Mouse (Mus musculus) spleen, adult 2 months (tissue): ENCODE data around the gene Trmt1.

Experiments used
- CTCF ChIP-seq: fragments of 200-500 bp; IDR thresholded peaks from 2 replicates; pipeline ENCODE4 v1.5.1; 2011; ENCODE audit warnings: mild to moderate bottlenecking, inconsistent platforms; ENCODE audit not compliant: insufficient read depth, insufficient read length, insufficient replicate concordance; ENCODE audit errors: extremely low read depth
- POLR2A ChIP-seq: fragments of 200-500 bp; IDR thresholded peaks from 2 replicates; pipeline ENCODE4 v1.6.1; 2011; ENCODE audit warnings: low read depth, low read length, inconsistent platforms

- no peak for TF ChIP-seq CTCF
- TF ChIP-seq POLR2A: no peak
Observed at GRCm38 (mm10) chr8:84641578-84642361, 44.3 kb upstream of the Trmt1 start.
